Mouse (Mus musculus) thymus, adult 2 months (tissue): ENCODE data around the gene Gm49380. TPM values are rescaled to one million over a fixed set of nuclear protein-coding genes. Genes with fewer than 3 reads are reported as not detected.

Experiments used
- DNase-seq: peaks from one replicate; pipeline ENCODE4 v3.0.0; 2021
- H3K27ac ChIP-seq: fragments of 200-500 bp; 2 replicates; pipeline ENCODE4 v1.5.1; 2012; ENCODE audit warnings: low read length, control low read depth; ENCODE audit not compliant: control insufficient read depth, insufficient read depth
- H3K27me3 ChIP-seq: fragments of 200-500 bp; 2 replicates; pipeline ENCODE4 v1.6.1; 2012; ENCODE audit warnings: mild to moderate bottlenecking, low read length, moderate library complexity, mixed read lengths; ENCODE audit not compliant: control insufficient read depth, insufficient read depth
- H3K36me3 ChIP-seq: fragments of 200-500 bp; 2 replicates; pipeline ENCODE4 v1.6.1; 2012; ENCODE audit warnings: mild to moderate bottlenecking, low read length, moderate library complexity; ENCODE audit not compliant: control insufficient read depth, insufficient read depth
- H3K4me1 ChIP-seq: fragments of 200-500 bp; replicated peaks from 2 replicates; pipeline ENCODE4 v1.6.1; 2012; ENCODE audit warnings: low read length; ENCODE audit not compliant: control insufficient read depth, insufficient read depth
- H3K4me3 ChIP-seq: fragments of 200-500 bp; 2 replicates; pipeline ENCODE4 v1.5.1; 2012; ENCODE audit warnings: mild to moderate bottlenecking, low read length, control low read depth, moderate library complexity; ENCODE audit not compliant: control insufficient read depth, insufficient read depth
- CTCF ChIP-seq: fragments of 200-500 bp; IDR thresholded peaks from 2 replicates; pipeline ENCODE4 v1.5.1; 2012; ENCODE audit warnings: mild to moderate bottlenecking, control low read depth, low read length, moderate library complexity, borderline replicate concordance; ENCODE audit not compliant: control insufficient read depth, poor library complexity, insufficient read depth; ENCODE audit errors: extremely low read depth
- POLR2A ChIP-seq: fragments of 200-500 bp; IDR thresholded peaks from 2 replicates; pipeline ENCODE4 v1.6.1; 2012; ENCODE audit warnings: mild to moderate bottlenecking, low read length, control low read depth, moderate library complexity; ENCODE audit not compliant: control insufficient read depth, poor library complexity, insufficient read depth; ENCODE audit errors: extremely low read depth
- WGBS: fragments of 180-500 bp; shearing (Covaris S2); methylation state at CpG from one replicate; pipeline ENCODE4 v1.1.7; 2018; 5-methylcytosine and 5-hydroxymethylcytosine counted together
- polyA plus RNA-seq: library from polyadenylated mRNA; depleted of rRNA; stranded (reverse); fragments of >200 nt; gene quantifications from 2 replicates; pipeline ENCODE4 v1.2.3, GENCODE M21; 2012

Gene Gm49380
- polyA plus RNA-seq, 1 experiment = not detected

GRCm38 (mm10) chr9:44107557-44108179, 5.6 kb downstream of the Gm49380 start:
- 93% methylated on average over 25 of the region's 25 CpGs for WGBS
- Histone ChIP-seq H3K4me1 (peaks cover 20% of the 10 kb centered on the region), H3K27ac (no peak overlapping the region), H3K36me3 (no peaks in the 10 kb centered on the region; the same call in 1 of the 2 replicates), H3K4me3 (no peak overlapping the region), H3K27me3 (no peaks in the 10 kb centered on the region)
- no peak for DNase-seq
- TF ChIP-seq POLR2A = no peak
- no peak for TF ChIP-seq CTCF

- H3K4me3 ChIP-seq = no peak within 1 kb of the TSS
Observed at GRCm38 (mm10) chr9:44107110-44107509, 6.2 kb downstream of the Gm49380 start, which contains the start of gene C1qtnf5. C1qtnf5 (plus strand) TSS chr9:44107245.

GRCm38 (mm10) chr9:44106596-44106995, 6.7 kb downstream of the Gm49380 start:
- no peak overlapping the region for H3K27ac ChIP-seq
- DNase-seq = no peak
- no peaks in the 10 kb centered on the region for H3K27me3 ChIP-seq
- no peak for TF ChIP-seq CTCF
- TF ChIP-seq POLR2A = no peak
- WGBS = 95% methylated on average over 4 of the region's 4 CpGs
- no peak overlapping the region for H3K4me3 ChIP-seq
- H3K4me1 ChIP-seq = peaks cover 14% of the 10 kb centered on the region
- no peaks in the 10 kb centered on the region; the same call in 1 of the 2 replicates for H3K36me3 ChIP-seq

More at GRCm38 (mm10) chr9:44107110-44107509, 6.2 kb downstream of the Gm49380 start, which contains the start of gene C1qtnf5:
- no peak within 1 kb of the TSS for H3K27ac ChIP-seq
- TF ChIP-seq POLR2A = no peak
- no peak for TF ChIP-seq CTCF
- 89% methylated on average over 8 of the region's 8 CpGs for WGBS
- H3K4me1 ChIP-seq = peaks cover 14% of the 10 kb centered on the region
- H3K27me3 ChIP-seq = no peaks in the 10 kb centered on the region
- H3K36me3 ChIP-seq = no peaks in the 10 kb centered on the region; the same call in 1 of the 2 replicates
- no peak for DNase-seq

GRCm38 (mm10) chr9:44106182-44106581, 7.1 kb downstream of the Gm49380 start:
- WGBS = 97% methylated on average over 7 of the region's 7 CpGs
- Histone ChIP-seq H3K27me3 (no peaks in the 10 kb centered on the region), H3K36me3 (no peaks in the 10 kb centered on the region; the same call in 1 of the 2 replicates), H3K27ac (no peak overlapping the region), H3K4me3 (no peak overlapping the region), H3K4me1 (peaks cover 14% of the 10 kb centered on the region)
- TF ChIP-seq CTCF (no peak), POLR2A (no peak)
- no peak for DNase-seq

GRCm38 (mm10) chr9:44105781-44106180, 7.5 kb downstream of the Gm49380 start:
- no peak for DNase-seq
- WGBS = 86% methylated on average over 10 of the region's 10 CpGs
- peaks cover 14% of the 10 kb centered on the region for H3K4me1 ChIP-seq

GRCm38 (mm10) chr9:44104881-44105280, 8.4 kb downstream of the Gm49380 start:
- no peaks in the 10 kb centered on the region; the same call in 1 of the 2 replicates for H3K36me3 ChIP-seq
- no peak overlapping the region for H3K27ac ChIP-seq
- 94% methylated on average over 7 of the region's 7 CpGs for WGBS
- no peak overlapping the region for H3K4me3 ChIP-seq
- TF ChIP-seq CTCF = no peak
- TF ChIP-seq POLR2A = no peak
- DNase-seq = no peak
- no peaks in the 10 kb centered on the region for H3K27me3 ChIP-seq
- H3K4me1 ChIP-seq = peaks cover 8% of the 10 kb centered on the region

More at GRCm38 (mm10) chr9:44105781-44106180, 7.5 kb downstream of the Gm49380 start:
- Histone ChIP-seq H3K27me3 (no peaks in the 10 kb centered on the region), H3K4me3 (no peak overlapping the region), H3K36me3 (no peaks in the 10 kb centered on the region; the same call in 1 of the 2 replicates), H3K27ac (no peak overlapping the region)
- no peak for TF ChIP-seq CTCF
- TF ChIP-seq POLR2A = no peak
